Mouse (Mus musculus): ENCODE measurements around the gene Cdkn2b. TPM values are rescaled to one million over a fixed set of nuclear protein-coding genes. Genes with fewer than 3 reads are reported as not detected.
A peak's percentile ranks its signal among the peaks of the same experiment; 100 is the strongest.

Cdkn2b gene
- polyA plus RNA-seq, 1 experiment, result 67.3 TPM

- Histone ChIP-seq H3K4me1 (ENCODE audit: control insufficient read depth, insufficient read depth, low read length) (peaks cover 6% of the 10 kb centered on the region; the same call in 1 of the 2 replicates), H3K4me3 (replicated peaks; ENCODE audit: extremely low read depth, low read depth, low read length) (peak within 1 kb of the TSS; percentile 94)
- no peak for TF ChIP-seq POLR2A (IDR thresholded peaks at IDR 0.05; ENCODE audit: borderline replicate concordance, extremely low read depth, low read depth, low read length)
- no peak for TF ChIP-seq CTCF (IDR thresholded peaks at IDR 0.05; ENCODE audit: insufficient read depth, low read length)
- WGBS, result 1% methylated on average over 91 of the region's 117 CpGs
- peak; percentile 54 for DNase-seq
These were observed 16.1 kb downstream of the Cdkn2b start, which contains the start of gene Cdkn2a for GRCm38 (mm10) chr4:89294486-89295440. Cdkn2a (minus strand) TSS chr4:89294653.

GRCm38 (mm10) chr4:89294091-89294485 lies 16.8 kb downstream of the Cdkn2b start:
- DNase-seq, result no peak
- Histone ChIP-seq H3K4me1 (ENCODE audit: control insufficient read depth, insufficient read depth, low read length) (peaks cover 6% of the 10 kb centered on the region; the same call in 1 of the 2 replicates), H3K4me3 (replicated peaks; ENCODE audit: extremely low read depth, low read depth, low read length) (peak overlapping the region; percentile 94)
- WGBS, result 10% methylated on average over 26 of the region's 26 CpGs
- TF ChIP-seq POLR2A (IDR thresholded peaks at IDR 0.05; ENCODE audit: borderline replicate concordance, extremely low read depth, low read depth, low read length) (no peak), CTCF (IDR thresholded peaks at IDR 0.05; ENCODE audit: insufficient read depth, low read length) (no peak)

- WGBS, result 68% methylated on average over 7 of the region's 7 CpGs
- Histone ChIP-seq H3K4me3 (replicated peaks; ENCODE audit: extremely low read depth, low read depth, low read length) (no peak overlapping the region), H3K4me1 (ENCODE audit: control insufficient read depth, insufficient read depth, low read length) (peaks cover 6% of the 10 kb centered on the region; the same call in 1 of the 2 replicates)
- TF ChIP-seq POLR2A (IDR thresholded peaks at IDR 0.05; ENCODE audit: borderline replicate concordance, extremely low read depth, low read depth, low read length) (no peak), CTCF (IDR thresholded peaks at IDR 0.05; ENCODE audit: insufficient read depth, low read length) (no peak)
- DNase-seq, result no peak
These were observed 17.3 kb downstream of the Cdkn2b start for GRCm38 (mm10) chr4:89293516-89293915.

- Histone ChIP-seq H3K4me3 (replicated peaks; ENCODE audit: extremely low read depth, low read depth, low read length) (no peak overlapping the region), H3K4me1 (ENCODE audit: control insufficient read depth, insufficient read depth, low read length) (no peaks in the 10 kb centered on the region)
- DNase-seq, result no peak
- WGBS, result 7% methylated on average over 4 of the region's 4 CpGs
- TF ChIP-seq CTCF (IDR thresholded peaks at IDR 0.05; ENCODE audit: insufficient read depth, low read length) (no peak), POLR2A (IDR thresholded peaks at IDR 0.05; ENCODE audit: borderline replicate concordance, extremely low read depth, low read depth, low read length) (no peak)
These were observed 21.8 kb downstream of the Cdkn2b start for GRCm38 (mm10) chr4:89289028-89289427.

DNA sequence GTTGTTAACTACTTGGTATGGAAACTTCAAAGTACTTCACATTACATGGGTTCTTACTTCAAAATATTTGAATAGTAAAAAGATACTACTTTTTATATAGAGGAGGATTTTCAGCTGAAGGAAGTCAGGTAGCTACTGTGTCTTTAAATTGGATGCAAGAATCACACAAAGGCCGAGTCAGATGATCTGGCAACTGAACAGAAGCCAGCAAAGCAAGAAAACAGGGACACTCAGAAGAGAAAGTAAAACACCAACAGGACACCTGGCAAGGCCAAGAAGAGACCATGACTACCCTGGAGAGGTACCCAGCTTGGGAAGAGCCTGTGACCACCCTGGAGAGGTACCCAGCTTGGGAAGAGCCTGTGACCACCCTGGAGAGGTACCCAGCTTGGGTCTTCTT lies 24.3 kb downstream of the Cdkn2b start:
- no peaks in the 10 kb centered on the region for H3K4me1 ChIP-seq (ENCODE audit: control insufficient read depth, insufficient read depth, low read length)
- DNase-seq, result no peak
- no peak for TF ChIP-seq CTCF (IDR thresholded peaks at IDR 0.05; ENCODE audit: insufficient read depth, low read length)
- TF ChIP-seq POLR2A (IDR thresholded peaks at IDR 0.05; ENCODE audit: borderline replicate concordance, extremely low read depth, low read depth, low read length), result no peak
- WGBS, result 8% methylated on average over 1 of the region's 1 CpGs
- no peak overlapping the region for H3K4me3 ChIP-seq (replicated peaks; ENCODE audit: extremely low read depth, low read depth, low read length)

DNA sequence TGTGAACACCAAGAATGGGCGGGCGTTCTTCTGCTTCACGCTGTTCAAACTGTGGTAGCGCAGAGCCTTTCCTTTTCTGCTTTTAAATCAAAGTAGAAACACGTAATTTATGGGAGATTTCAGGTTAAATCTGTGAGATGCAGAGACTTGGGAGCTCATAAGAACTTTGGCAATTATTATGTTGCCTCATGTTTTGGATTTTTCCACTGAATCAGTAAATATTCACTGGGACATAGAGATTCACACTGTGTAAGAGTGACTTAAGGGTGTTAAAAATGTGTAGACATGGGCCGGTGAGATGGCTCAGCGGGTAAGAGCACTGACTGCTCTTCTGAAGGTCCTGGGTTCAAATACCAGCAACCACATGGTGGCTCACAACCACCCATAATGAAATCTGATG lies 25.2 kb downstream of the Cdkn2b start:
- DNase-seq, result no peak
- H3K4me3 ChIP-seq (replicated peaks; ENCODE audit: extremely low read depth, low read depth, low read length), result no peak overlapping the region
- TF ChIP-seq CTCF (IDR thresholded peaks at IDR 0.05; ENCODE audit: insufficient read depth, low read length) (no peak), POLR2A (IDR thresholded peaks at IDR 0.05; ENCODE audit: borderline replicate concordance, extremely low read depth, low read depth, low read length) (no peak)
- WGBS, result 44% methylated on average over 7 of the region's 7 CpGs
- no peaks in the 10 kb centered on the region for H3K4me1 ChIP-seq (ENCODE audit: control insufficient read depth, insufficient read depth, low read length)

- 4% methylated on average over 12 of the region's 12 CpGs for WGBS
- no peak for TF ChIP-seq POLR2A (IDR thresholded peaks at IDR 0.05; ENCODE audit: borderline replicate concordance, extremely low read depth, low read depth, low read length)
- TF ChIP-seq CTCF (IDR thresholded peaks at IDR 0.05; ENCODE audit: insufficient read depth, low read length), result no peak
These were observed 28.2 kb downstream of the Cdkn2b start for GRCm38 (mm10) chr4:89282661-89283060.

GRCm38 (mm10) chr4:89282036-89282566 lies 28.7 kb downstream of the Cdkn2b start:
- no peak for DNase-seq
- TF ChIP-seq CTCF (IDR thresholded peaks at IDR 0.05; ENCODE audit: insufficient read depth, low read length) (0 out of 2 replicates have a peak, but pooled peaks have one; percentile 5), POLR2A (IDR thresholded peaks at IDR 0.05; ENCODE audit: borderline replicate concordance, extremely low read depth, low read depth, low read length) (no peak)
- WGBS, result 3% methylated on average over 25 of the region's 25 CpGs
- Histone ChIP-seq H3K4me1 (ENCODE audit: control insufficient read depth, insufficient read depth, low read length) (no peaks in the 10 kb centered on the region), H3K4me3 (replicated peaks; ENCODE audit: extremely low read depth, low read depth, low read length) (no peak overlapping the region)

More at GRCm38 (mm10) chr4:89282661-89283060, 28.2 kb downstream of the Cdkn2b start:
- Histone ChIP-seq H3K4me3 (replicated peaks; ENCODE audit: extremely low read depth, low read depth, low read length) (no peak overlapping the region), H3K4me1 (ENCODE audit: control insufficient read depth, insufficient read depth, low read length) (no peaks in the 10 kb centered on the region)
- no peak for DNase-seq

DNA sequence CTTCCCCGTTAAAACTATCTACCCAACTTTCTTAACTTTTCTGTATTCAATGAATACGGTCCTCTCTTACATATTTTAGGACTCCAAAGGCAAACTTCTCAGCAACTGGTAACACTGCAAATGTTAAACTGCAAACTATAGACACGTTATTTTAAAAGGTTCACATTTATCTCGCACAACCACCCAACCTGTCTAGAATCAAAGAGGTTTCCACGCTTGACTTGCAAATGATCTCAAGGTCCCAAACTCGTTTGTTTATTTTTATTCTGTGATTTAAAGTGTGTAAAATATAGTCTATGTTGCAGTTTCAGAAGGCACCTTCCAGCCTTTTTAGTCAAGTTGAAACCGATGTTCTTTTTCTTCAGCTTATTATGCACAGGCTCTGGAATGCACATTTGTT lies 29.6 kb downstream of the Cdkn2b start:
- TF ChIP-seq POLR2A (IDR thresholded peaks at IDR 0.05; ENCODE audit: borderline replicate concordance, extremely low read depth, low read depth, low read length) (no peak), CTCF (IDR thresholded peaks at IDR 0.05; ENCODE audit: insufficient read depth, low read length) (no peak)
- 7% methylated on average over 7 of the region's 7 CpGs for WGBS
- DNase-seq, result no peak
- no peaks in the 10 kb centered on the region for H3K4me1 ChIP-seq (ENCODE audit: control insufficient read depth, insufficient read depth, low read length)
- H3K4me3 ChIP-seq (replicated peaks; ENCODE audit: extremely low read depth, low read depth, low read length), result no peak overlapping the region
